25 mouse cellular contexts compared by ENCODE assay signal in genomic region chr1:92724135-92724534, GRCm38 (mm10).
DNase-seq lines count a peak whose midpoint lies in the region; TF ChIP-seq lines count a peak whose summit lies in the region.
"Had no signal": no experiment of that assay in that cellular context is flagged by ENCODE, and none has a peak within 500 bp of the region (broad histone marks: within the 10 kb centered on the region; RNA-seq: fewer than 3 reads in every experiment).

No protein-coding gene starts in this region.

- DNase-seq in layer of hippocampus, adult 11-12 months (ENCODE audit: low spot score), result peak; percentile 50
- no peak for DNase-seq in layer of hippocampus, adult 2 months (ENCODE audit: low spot score in 2 of 2)
- peak; percentile 72 for DNase-seq in adrenal gland, postnatal 14 days
- peak; percentile 74 to 86 for DNase-seq in heart, adult 9 months (ENCODE audit: low spot score in 2 of 2)
- DNase-seq in heart, postnatal 25 days (ENCODE audit: low spot score), result peak; percentile 24
- no peak for DNase-seq in left cerebral cortex, adult 9 months (ENCODE audit: low spot score in 2 of 2)
- no peak for DNase-seq in testis, postnatal 14 days (ENCODE audit: low spot score)
- DNase-seq in left cerebral cortex, adult 8-10 months (ENCODE audit: low spot score in 2 of 2), result no peak
- DNase-seq: B cell, adult 2 months; cerebellum, adult 2 months; cerebellum, postnatal 25 days; embryo, embryonic 11 days; kidney, adult 11 months; kidney, postnatal 4 days; liver, embryonic 13.5 days; lung, adult 2 months; lung, postnatal 14 days had no signal

- no peak for TF ChIP-seq CTCF in layer of hippocampus, adult 2 months (conservative IDR thresholded peaks at IDR 0.05)

- no peak overlapping the region for H3K4me3 ChIP-seq in layer of hippocampus, adult 2 months
- H3K4me3 ChIP-seq: embryonic facial prominence, embryonic 13.5 days; erythroblast, embryonic 14.5 days; forebrain, embryonic 12.5 days; hindbrain, embryonic 12.5 days; limb, embryonic 12.5 days; liver, embryonic 13.5 days; midbrain, embryonic 12.5 days; neural tube, embryonic 15.5 days had no signal

- no peak overlapping the region for H3K27ac ChIP-seq in layer of hippocampus, adult 2 months
- H3K27ac ChIP-seq: embryonic facial prominence, embryonic 13.5 days; forebrain, embryonic 12.5 days; hindbrain, embryonic 12.5 days; limb, embryonic 12.5 days; liver, embryonic 13.5 days; midbrain, embryonic 12.5 days; neural tube, embryonic 15.5 days; stomach, postnatal 0 days had no signal

- intact Hi-C loops in heart, postnatal 25 days (cut with DNase I), result loop anchor here (2.0 kb wide), 1 partner anchor 25 kb away; no protein-coding TSS in a partner anchor

Comparison
In these comparisons a context has a peak if more than half of its experiments do, and no peak if none do; other contexts are left out.
1. DNase-seq: peak in layer of hippocampus, adult 11-12 months (single experiment), adrenal gland, postnatal 14 days (single experiment), heart, adult 9 months (2 of 2) and heart, postnatal 25 days (single experiment); none in layer of hippocampus, adult 2 months (0 of 2), left cerebral cortex, adult 9 months (0 of 2), testis, postnatal 14 days (single experiment) and left cerebral cortex, adult 8-10 months (0 of 2).